ENCODE assay signal across 36 mouse cellular contexts in the genomic region with DNA sequence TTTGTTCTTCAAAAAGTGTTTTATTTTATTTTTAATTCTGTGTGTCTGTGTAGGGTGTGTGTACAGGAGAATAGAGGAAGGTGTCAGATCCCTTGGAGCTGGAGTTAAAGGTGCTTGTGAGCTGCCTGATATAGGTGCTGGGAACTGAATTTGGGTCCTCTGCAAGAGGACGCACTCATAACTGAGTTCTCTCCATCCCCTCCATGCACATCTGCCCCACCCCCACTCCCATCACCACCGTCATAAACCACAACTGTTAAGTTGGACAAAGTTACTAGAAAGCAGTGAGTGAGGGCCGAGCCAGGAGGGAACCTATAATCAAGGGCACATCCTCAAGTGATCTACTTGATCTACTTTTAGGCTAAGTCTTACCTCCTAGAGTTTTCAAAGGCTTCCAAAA. TPM values are rescaled to one million over a fixed set of nuclear protein-coding genes. Genes with fewer than 3 reads are reported as not detected.
"Had no signal": no experiment of that assay in that cellular context is flagged by ENCODE, and none has a peak within 500 bp of the region (broad histone marks: within the 10 kb centered on the region; RNA-seq: fewer than 3 reads in every experiment).

No protein-coding gene starts in this region.

- H3K9me3 ChIP-seq: heart, embryonic 10.5 days; heart, embryonic 12.5 days; heart, embryonic 13.5 days; heart, embryonic 15.5 days; hindbrain, embryonic 10.5 days; hindbrain, embryonic 12.5 days; hindbrain, embryonic 13.5 days; hindbrain, embryonic 15.5 days; intestine, embryonic 15.5 days; kidney, embryonic 15.5 days had no signal

- ATAC-seq: hindbrain, embryonic 16.5 days; hindbrain, postnatal 0 days; inflammation-experienced regulatory T-cells, adult 6 months; intestine, embryonic 15.5 days; intestine, embryonic 16.5 days; intestine, postnatal 0 days had no signal

- H3K9ac ChIP-seq: heart, embryonic 12.5 days; heart, embryonic 13.5 days; heart, embryonic 15.5 days; hindbrain, embryonic 12.5 days; hindbrain, embryonic 13.5 days; hindbrain, embryonic 14.5 days; hindbrain, embryonic 15.5 days; intestine, embryonic 15.5 days; kidney, embryonic 15.5 days had no signal

- DNase-seq: heart, postnatal 10 days; heart, postnatal 14 days; heart, postnatal 36 days; heart, postnatal 4 days; kidney, adult 11 months; kidney, adult 18-20 months; kidney, adult 2 months; kidney, adult 8-10 months; kidney, adult 9 months; kidney, postnatal 10 days; kidney, postnatal 14 days; kidney, postnatal 25 days; kidney, postnatal 36 days; kidney, postnatal 4 days; layer of hippocampus, adult 9-11 months; layer of hippocampus, postnatal 36 days had no signal

- H3K4me1 ChIP-seq: heart, embryonic 10.5 days; heart, embryonic 12.5 days; heart, embryonic 13.5 days; heart, embryonic 15.5 days; hindbrain, embryonic 12.5 days; hindbrain, embryonic 15.5 days; intestine, embryonic 15.5 days; kidney, embryonic 15.5 days had no signal

- H3K27ac ChIP-seq: heart, embryonic 10.5 days; heart, embryonic 13.5 days; heart, embryonic 15.5 days; hindbrain, embryonic 10.5 days; hindbrain, embryonic 12.5 days; hindbrain, embryonic 13.5 days; hindbrain, embryonic 14.5 days; hindbrain, embryonic 15.5 days; hindbrain, postnatal 0 days; intestine, embryonic 15.5 days; kidney, embryonic 15.5 days; kidney, postnatal 0 days; layer of hippocampus, adult 2 months had no signal

- H3K36me3 ChIP-seq: heart, embryonic 10.5 days; heart, embryonic 12.5 days; heart, embryonic 15.5 days; intestine, embryonic 15.5 days had no signal

- H3K4me2 ChIP-seq: heart, embryonic 11.5 days; heart, embryonic 12.5 days; heart, embryonic 13.5 days; heart, embryonic 15.5 days; hindbrain, embryonic 12.5 days; hindbrain, embryonic 13.5 days; hindbrain, embryonic 14.5 days; hindbrain, embryonic 15.5 days; intestine, embryonic 15.5 days; kidney, embryonic 15.5 days had no signal

- H3K4me3 ChIP-seq: heart, embryonic 10.5 days; heart, embryonic 12.5 days; heart, embryonic 13.5 days; heart, embryonic 15.5 days; hindbrain, embryonic 10.5 days; hindbrain, embryonic 12.5 days; hindbrain, embryonic 13.5 days; hindbrain, embryonic 15.5 days; intestine, embryonic 15.5 days; kidney, embryonic 15.5 days; layer of hippocampus, adult 2 months had no signal

- H3K27me3 ChIP-seq: heart, embryonic 12.5 days; heart, embryonic 13.5 days; heart, embryonic 15.5 days; hindbrain, embryonic 12.5 days; hindbrain, embryonic 13.5 days; hindbrain, embryonic 15.5 days; intestine, embryonic 15.5 days; kidney, embryonic 15.5 days had no signal

RNA-seq across cellular contexts. Expression of a gene that starts 11.1 kb away (rescaled TPM):
- polyA plus RNA-seq: inflammation-experienced regulatory T-cells, adult 6 months had no signal

RNA-seq across cellular contexts. Expression of a gene that starts 46.6 kb away (rescaled TPM):
- polyA plus RNA-seq: heart, postnatal 0 days; inflammation-experienced regulatory T-cells, adult 6 months had no signal
